Mouse (Mus musculus): ENCODE measurements at regions not wholly inside any gene's neighbourhood (a gene's known extent, or its start where the extent isn't known, plus 50 kb on each side); places are given as distances from the start of the nearest gene placed in this dataset.
A peak's percentile ranks its signal among the peaks of the same experiment; 100 is the strongest.

GRCm38 (mm10) chr10:66861421-66861820, 234.5 kb upstream of the Jmjd1c start:
- DNase-seq, result no peak

GRCm38 (mm10) chr10:66864161-66864862, 231.6 kb upstream of the Jmjd1c start:
- DNase-seq, result peak; percentile 62

- DNase-seq, result no peak
These were observed 230.8 kb upstream of the Jmjd1c start for GRCm38 (mm10) chr10:66865010-66865582.

- DNase-seq, result no peak
These were observed 224.7 kb upstream of the Jmjd1c start for GRCm38 (mm10) chr10:66871133-66871664.

GRCm38 (mm10) chr10:66871673-66872072, 224.3 kb upstream of the Jmjd1c start:
- DNase-seq, result no peak

- no peak for DNase-seq
These were observed 222.5 kb upstream of the Jmjd1c start for GRCm38 (mm10) chr10:66873468-66873867.

GRCm38 (mm10) chr10:66879071-66879470, 216.9 kb upstream of the Jmjd1c start:
- DNase-seq, result no peak

- no peak for DNase-seq
These were observed 213.1 kb upstream of the Jmjd1c start for GRCm38 (mm10) chr10:66882825-66883224.

- no peak for DNase-seq
These were observed 210.3 kb upstream of the Jmjd1c start for GRCm38 (mm10) chr10:66885575-66885974.

GRCm38 (mm10) chr10:66889786-66890555, 206.0 kb upstream of the Jmjd1c start:
- DNase-seq, result no peak

- DNase-seq, result no peak
These were observed 204.1 kb upstream of the Jmjd1c start for GRCm38 (mm10) chr10:66891811-66892210.

- no peak for DNase-seq
These were observed 202.1 kb upstream of the Jmjd1c start for GRCm38 (mm10) chr10:66893836-66894235.

- DNase-seq, result no peak
These were observed 199.0 kb upstream of the Jmjd1c start for GRCm38 (mm10) chr10:66896698-66897622.

GRCm38 (mm10) chr10:66899724-66900123, 196.2 kb upstream of the Jmjd1c start:
- DNase-seq, result no peak

- DNase-seq, result no peak
These were observed 195.1 kb upstream of the Jmjd1c start for GRCm38 (mm10) chr10:66900781-66901180.

- DNase-seq, result no peak
These were observed 194.1 kb upstream of the Jmjd1c start for GRCm38 (mm10) chr10:66901873-66902272.

GRCm38 (mm10) chr10:66904552-66905367, 191.2 kb upstream of the Jmjd1c start:
- no peak for DNase-seq

- DNase-seq, result no peak
These were observed 188.1 kb upstream of the Jmjd1c start for GRCm38 (mm10) chr10:66907842-66908241.

- DNase-seq, result peak; percentile 74
These were observed 186.6 kb upstream of the Jmjd1c start for GRCm38 (mm10) chr10:66909204-66909889.

GRCm38 (mm10) chr10:66909905-66910681, 185.8 kb upstream of the Jmjd1c start:
- peak; percentile 72 for DNase-seq
